Mouse (Mus musculus) heart, adult 2 months (tissue): ENCODE results near the gene Zfp772. TPM values are rescaled to one million over a fixed set of nuclear protein-coding genes. Genes with fewer than 3 reads are reported as not detected.

Experiments
- DNase-seq, 2 experiments: peaks; one replicate each; pipeline ENCODE4 v3.0.0; 2021
- H3K27ac ChIP-seq: fragments of 200-600 bp; 2 replicates; pipeline ENCODE4 v1.8.1; 2022
- H3K27me3 ChIP-seq: fragments of 200-500 bp; 2 replicates; pipeline ENCODE4 v1.6.1; 2012; ENCODE audit warnings: mild to moderate bottlenecking, low read length, inconsistent platforms, mixed read lengths; ENCODE audit not compliant: control insufficient read depth, insufficient read depth
- H3K36me3 ChIP-seq: fragments of 200-500 bp; 2 replicates; pipeline ENCODE4 v1.6.1; 2012; ENCODE audit warnings: low read length, inconsistent platforms; ENCODE audit not compliant: control insufficient read depth, insufficient read depth
- H3K4me1 ChIP-seq: fragments of 200-500 bp; 2 replicates; pipeline ENCODE4 v1.6.1; 2011; ENCODE audit warnings: low read length; ENCODE audit not compliant: control insufficient read depth, insufficient read depth
- H3K4me3 ChIP-seq: fragments of 200-600 bp; 2 replicates; pipeline ENCODE4 v1.8.1; 2022
- H3K79me2 ChIP-seq: fragments of 200-500 bp; replicated peaks from 2 replicates; pipeline ENCODE4 v1.6.1; 2012; ENCODE audit warnings: mild to moderate bottlenecking, inconsistent platforms, low read length, moderate library complexity, mixed read lengths; ENCODE audit not compliant: control insufficient read depth, insufficient read depth
- H3K9ac ChIP-seq: fragments of 200-500 bp; 2 replicates; pipeline ENCODE4 v1.6.1; 2012; ENCODE audit warnings: low read depth, mild to moderate bottlenecking, control low read depth, inconsistent platforms, low read length, mixed read lengths
- CTCF ChIP-seq: fragments of 200-600 bp; IDR thresholded peaks from 2 replicates; pipeline ENCODE4 v1.8.1; 2022; ENCODE audit warnings: antibody characterized with exemption, mild to moderate bottlenecking, moderate library complexity
- EP300 ChIP-seq: fragments of 200-500 bp; IDR thresholded peaks from 2 replicates; pipeline ENCODE4 v1.6.1; 2011; ENCODE audit warnings: low read depth, low read length, control low read depth; ENCODE audit not compliant: insufficient read depth
- POLR2A ChIP-seq: fragments of 200-500 bp; IDR thresholded peaks from 2 replicates; pipeline ENCODE4 v1.6.1; 2011; ENCODE audit warnings: mild to moderate bottlenecking, low read depth, low read length, control low read depth; ENCODE audit not compliant: insufficient read depth
- WGBS: fragments of 180-500 bp; shearing (Covaris S2); methylation state at CpG from one replicate; pipeline ENCODE4 v1.1.7; 2018; 5-methylcytosine and 5-hydroxymethylcytosine counted together
- intact Hi-C: fragments of 180-260 bp; cut with DNase I; formaldehyde crosslinking; loops from one replicate; pipeline ENCODE4 v1.15.1; 2025
- polyA plus RNA-seq: library from polyadenylated mRNA; depleted of rRNA; stranded (reverse); fragments of >200 nt; gene quantifications from 2 replicates; pipeline ENCODE4 v1.2.3, GENCODE M21; 2012; rRNA removed
- total RNA-seq, 2 experiments: library from RNA; stranded (reverse); gene quantifications; 2 replicates each; pipeline ENCODE4 v1.2.3; 2021

The Zfp772 gene
- total and polyA plus RNA-seq, 3 experiments, result 1.00 to 2.3 (median 1.3) TPM

DNA sequence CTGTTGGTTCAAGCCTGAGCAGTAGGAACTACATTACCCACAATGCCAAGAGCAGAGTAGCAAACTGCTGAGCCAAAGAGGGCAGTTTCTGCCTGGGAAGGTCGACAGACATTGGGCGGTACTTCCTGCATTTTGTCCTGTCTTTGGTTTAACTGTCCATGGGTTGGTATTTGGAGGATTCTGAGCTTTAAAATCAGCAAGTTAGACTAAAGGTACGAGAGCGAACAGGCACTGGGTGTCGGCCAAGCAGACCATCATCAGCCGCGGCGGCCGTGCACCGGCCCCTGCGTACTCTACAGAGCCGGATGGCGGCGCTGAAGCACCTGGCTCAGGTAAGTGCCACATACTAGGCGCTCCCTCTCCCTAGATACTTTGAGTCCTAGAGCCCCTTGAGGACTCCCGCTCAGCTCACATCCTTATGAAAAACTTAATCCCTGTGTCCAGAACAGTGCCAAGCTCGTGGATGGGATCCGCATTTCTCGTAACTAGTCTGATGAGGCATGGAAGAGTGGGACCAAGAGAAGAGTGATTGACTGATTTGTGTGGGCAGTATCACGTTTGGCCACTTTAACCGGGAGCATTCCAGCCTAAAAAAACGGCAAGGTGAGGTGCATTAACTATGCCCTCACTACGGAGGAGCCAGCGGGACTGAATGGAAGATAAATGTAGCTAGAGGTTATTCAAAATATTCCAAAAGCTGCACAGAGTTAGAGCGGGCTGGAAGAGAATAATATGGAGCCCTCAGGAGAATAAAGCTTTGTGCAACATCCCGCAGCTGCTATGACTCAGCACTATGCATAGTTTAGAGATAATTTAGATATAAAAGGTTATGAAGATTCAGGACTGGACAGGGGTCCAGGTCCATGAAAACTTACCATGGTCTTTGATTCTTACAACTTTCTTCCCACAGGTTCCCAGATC is 38.3 kb downstream of the Zfp772 start, which contains the start of gene Zfp418:
Gene Zfp418, plus strand, starts transcription at position 104 of the 921 bp plus-strand sequence.
- Histone ChIP-seq H3K79me2 (no peaks in the 10 kb centered on the region), H3K27me3 (no peaks in the 10 kb centered on the region), H3K9ac (peak within 1 kb of the TSS; percentile 75), H3K4me1 (peaks cover 1% of the 10 kb centered on the region; the same call in 1 of the 2 replicates), H3K27ac (peak within 1 kb of the TSS; percentile 59), H3K4me3 (peak within 1 kb of the TSS; percentile 85), H3K36me3 (peaks cover 3% of the 10 kb centered on the region; the same call in 1 of the 2 replicates)
- TF ChIP-seq EP300, result no peak
- peak; percentile 25; the same call in 1 of the 2 replicates for TF ChIP-seq POLR2A
- peak; percentile 13; the same call in 1 of the 2 replicates for TF ChIP-seq CTCF
- DNase-seq, result peak; percentile 43 to 73
- 2% methylated on average over 26 of the region's 26 CpGs for WGBS
- intact Hi-C loops, result loop anchor here (2.0 to 5.0 kb wide), 2 partner anchors 15 to 49 kb away; partner anchors contain the start of gene Zfp954

Other genes starting within 250 kb of the Zfp772 start
- not detected for gene Aurkc, start 214.7 kb downstream of the Zfp772 start, total RNA-seq
- not detected in 2 replicates for gene Aurkc, start 214.7 kb downstream of the Zfp772 start, polyA plus RNA-seq
- 1 to 10 TPM; 3.7 to 3.9 TPM for gene Zfp954, start 88.5 kb downstream of the Zfp772 start, total RNA-seq
- gene Zfp954, start 88.5 kb downstream of the Zfp772 start, polyA plus RNA-seq, result 2.6 and 4.1 TPM in 2 replicates
- under 1 TPM; 0.23 to 0.32 TPM for gene Zfp773, start 73.2 kb downstream of the Zfp772 start, total RNA-seq
- 0.14 and 0.20 TPM in 2 replicates for gene Zfp773, start 73.2 kb downstream of the Zfp772 start, polyA plus RNA-seq
- 1 to 10 TPM; 2.0 to 2.1 TPM for gene Zfp418, start 38.7 kb downstream of the Zfp772 start, total RNA-seq
- gene Zfp418, start 38.7 kb downstream of the Zfp772 start, polyA plus RNA-seq, result 0.51 and 1.2 TPM in 2 replicates
- gene Vmn2r29, start 37.3 kb upstream of the Zfp772 start, total RNA-seq, result under 1 TPM in 1 of 2 experiments, not detected in 1; 0.09 TPM
- gene Vmn2r29, start 37.3 kb upstream of the Zfp772 start, polyA plus RNA-seq, result 0.06 TPM in 1 of 2 replicates, not detected in the other
- gene Gm45844, start 68.3 kb upstream of the Zfp772 start, total RNA-seq, result 1 to 10 TPM in 1 of 2 experiments, under 1 TPM in 1; 0.34 to 2.2 TPM
- 0.20 and 0.98 TPM in 2 replicates for gene Gm45844, start 68.3 kb upstream of the Zfp772 start, polyA plus RNA-seq
- 10 to 100 TPM; 50.1 to 55.4 TPM for gene Clcn4, start 90.9 kb upstream of the Zfp772 start, total RNA-seq
- 27.2 and 48.8 TPM in 2 replicates for gene Clcn4, start 90.9 kb upstream of the Zfp772 start, polyA plus RNA-seq
- gene Vmn2r30, start 127.6 kb upstream of the Zfp772 start, total RNA-seq, result not detected
- gene Vmn2r30, start 127.6 kb upstream of the Zfp772 start, polyA plus RNA-seq, result not detected in 2 replicates
- not detected for gene Gm45783, start 164.6 kb upstream of the Zfp772 start, total RNA-seq
- gene Gm45783, start 164.6 kb upstream of the Zfp772 start, polyA plus RNA-seq, result not detected in 2 replicates
- gene Vmn2r31, start 189.7 kb upstream of the Zfp772 start, total RNA-seq, result not detected
- gene Vmn2r31, start 189.7 kb upstream of the Zfp772 start, polyA plus RNA-seq, result not detected in 2 replicates